Mouse (Mus musculus): ENCODE measurements around the gene Hmcn1.

Gene Hmcn1

GRCm38 (mm10) chr1:150645314-150645713 is 347.9 kb downstream of the Hmcn1 start:
- CTCF ChIA-PET, result no interaction called here

- CTCF ChIA-PET, result no interaction called here
Observed at GRCm38 (mm10) chr1:150639522-150639921, 353.7 kb downstream of the Hmcn1 start.

- CTCF ChIA-PET, result no interaction called here
Observed at GRCm38 (mm10) chr1:150632506-150632905, 360.7 kb downstream of the Hmcn1 start.

GRCm38 (mm10) chr1:150631856-150632171 is 361.4 kb downstream of the Hmcn1 start:
- CTCF ChIA-PET, result no interaction called here

- CTCF ChIA-PET, result no interaction called here
Observed at GRCm38 (mm10) chr1:150631035-150631855, 362.0 kb downstream of the Hmcn1 start.

GRCm38 (mm10) chr1:150623226-150623625 is 370.0 kb downstream of the Hmcn1 start:
- CTCF ChIA-PET, result no interaction called here

GRCm38 (mm10) chr1:150610539-150610938 is 382.7 kb downstream of the Hmcn1 start:
- CTCF ChIA-PET, result no interaction called here

GRCm38 (mm10) chr1:150606173-150606572 is 387.1 kb downstream of the Hmcn1 start:
- CTCF ChIA-PET, result interaction anchor here (0.8 kb wide), 1 partner anchor 24 kb away, joined by 6 read pairs; no protein-coding TSS in a partner anchor

- CTCF ChIA-PET, result no interaction called here
Observed at GRCm38 (mm10) chr1:150593614-150594013, 399.6 kb downstream of the Hmcn1 start.

GRCm38 (mm10) chr1:150591253-150591652 is 402.0 kb downstream of the Hmcn1 start:
- CTCF ChIA-PET, result interaction anchor here (0.7 kb wide), 1 partner anchor 42 kb away, joined by 4 read pairs; no protein-coding TSS in a partner anchor

- CTCF ChIA-PET, result no interaction called here
Observed at GRCm38 (mm10) chr1:150587410-150587809, 405.8 kb downstream of the Hmcn1 start.

GRCm38 (mm10) chr1:150584477-150584876 is 408.8 kb downstream of the Hmcn1 start:
- CTCF ChIA-PET, result no interaction called here

GRCm38 (mm10) chr1:150583734-150584133 is 409.5 kb downstream of the Hmcn1 start:
- CTCF ChIA-PET, result no interaction called here

GRCm38 (mm10) chr1:150580561-150580960 is 412.7 kb downstream of the Hmcn1 start:
- CTCF ChIA-PET, result no interaction called here

- CTCF ChIA-PET, result no interaction called here
Observed at GRCm38 (mm10) chr1:150573407-150573806, 419.8 kb downstream of the Hmcn1 start.

- CTCF ChIA-PET, result no interaction called here
Observed at GRCm38 (mm10) chr1:150570562-150571156, 422.6 kb downstream of the Hmcn1 start.

GRCm38 (mm10) chr1:150569820-150570543 is 423.3 kb downstream of the Hmcn1 start:
- CTCF ChIA-PET, result no interaction called here

- CTCF ChIA-PET, result no interaction called here
Observed at GRCm38 (mm10) chr1:150566287-150566686, 426.9 kb downstream of the Hmcn1 start.

GRCm38 (mm10) chr1:150556621-150557020 is 436.6 kb downstream of the Hmcn1 start:
- CTCF ChIA-PET, result no interaction called here

GRCm38 (mm10) chr1:150551390-150551789 is 441.8 kb downstream of the Hmcn1 start:
- CTCF ChIA-PET, result no interaction called here

- CTCF ChIA-PET, result no interaction called here
Observed at GRCm38 (mm10) chr1:150546463-150546862, 446.8 kb downstream of the Hmcn1 start.

GRCm38 (mm10) chr1:150540267-150540666 is 453.0 kb downstream of the Hmcn1 start:
- CTCF ChIA-PET, result no interaction called here

Data from spleen, embryonic (tissue).